Mouse (Mus musculus): ENCODE measurements around the gene Frmpd2. TPM values are rescaled to one million over a fixed set of nuclear protein-coding genes. Genes with fewer than 3 reads are reported as not detected.

The Frmpd2 gene
- polyA plus RNA-seq, 2 experiments from 2014 or later, result not detected

Other genes with a start within 250 kb of the Frmpd2 start
- gene Mapk8, start 24.5 kb upstream of the Frmpd2 start, polyA plus RNA-seq (2017; shearing (Covaris generic)), result 10 to 100 TPM; 13.0 to 20.6 TPM
- gene Ptpn20, start 117.5 kb downstream of the Frmpd2 start, polyA plus RNA-seq (2017; shearing (Covaris generic)), result not detected